Mouse (Mus musculus) midbrain, postnatal 0 days (tissue): Measurements from ENCODE around the gene Adamts20. TPM values are rescaled to one million over a fixed set of nuclear protein-coding genes. Genes with fewer than 3 reads are reported as not detected.

Experiments
- ATAC-seq: fragments of 200-750 bp; cut with Nextera tagmentation; 2 replicates; pipeline ENCODE4 v1.8.0; 2017; ENCODE audit warnings: moderate number of reproducible peaks, mild to moderate bottlenecking, moderate TSS enrichment, moderate library complexity; ENCODE audit not compliant: low FRiP score
- DNase-seq: peaks from one replicate; pipeline ENCODE4 v3.0.0-alpha.2; 2015; ENCODE audit warnings: low spot score
- H3K27ac ChIP-seq: fragments of 300-500 bp; sonication (generic); 2 replicates; pipeline ENCODE4 v1.5.1; 2014; ENCODE audit warnings: low read depth, mild to moderate bottlenecking, low read length, mixed read lengths
- H3K27me3 ChIP-seq: fragments of 300-500 bp; sonication (generic); 2 replicates; pipeline ENCODE4 v1.6.1; 2014; ENCODE audit warnings: low read length, control low read depth, mixed read lengths; ENCODE audit not compliant: insufficient read depth
- H3K36me3 ChIP-seq: fragments of 300-500 bp; sonication (generic); 2 replicates; pipeline ENCODE4 v1.6.1; 2014; ENCODE audit warnings: low read length, control low read depth, mixed read lengths; ENCODE audit not compliant: insufficient read depth
- H3K4me1 ChIP-seq: fragments of 300-500 bp; sonication (generic); 2 replicates; pipeline ENCODE4 v1.6.1; 2014; ENCODE audit warnings: mild to moderate bottlenecking, control low read depth, antibody characterized with exemption, low read length, mixed read lengths; ENCODE audit not compliant: insufficient read depth
- H3K4me2 ChIP-seq: fragments of 300-500 bp; sonication (generic); 2 replicates; pipeline ENCODE4 v1.6.1; 2014; ENCODE audit warnings: low read depth, mild to moderate bottlenecking, low read length, mixed read lengths; ENCODE audit not compliant: poor library complexity, severe bottlenecking
- H3K4me3 ChIP-seq: fragments of 300-500 bp; sonication (generic); 2 replicates; pipeline ENCODE4 v1.5.1; 2014; ENCODE audit warnings: low read depth, mild to moderate bottlenecking, low read length, moderate library complexity
- H3K9ac ChIP-seq: fragments of 300-500 bp; sonication (generic); replicated peaks from 2 replicates; pipeline ENCODE4 v1.6.1; 2014; ENCODE audit warnings: mild to moderate bottlenecking, low read length, moderate library complexity, mixed read lengths; ENCODE audit not compliant: poor library complexity, severe bottlenecking
- H3K9me3 ChIP-seq: fragments of 300-500 bp; sonication (generic); 2 replicates; pipeline ENCODE4 v1.6.1; 2016; ENCODE audit warnings: low read length, control low read depth
- CTCF ChIP-seq: IDR thresholded peaks from 2 replicates; pipeline ENCODE4 v1.5.1; 2016; ENCODE audit warnings: antibody characterized with exemption, mild to moderate bottlenecking
- WGBS: fragments of 180-500 bp; shearing (Covaris S2); extraction: QIAGEN DNeasy Blood & Tissue Kit; methylation state at CpG from one replicate; pipeline ENCODE4 v1.1.7; 2014; 5-methylcytosine and 5-hydroxymethylcytosine counted together
- polyA plus RNA-seq: library from polyadenylated mRNA; unstranded; fragments of >200 nt; fragmentation: Nextera tagmentation; extraction: Ambion mirVana; gene quantifications from 2 replicates; pipeline ENCODE4 v1.2.1, GENCODE M21; 2015
- total RNA-seq: library from RNA; depleted of rRNA; stranded (reverse); fragments of >200 nt; gene quantifications from 2 replicates; pipeline ENCODE4 v1.2.3, GENCODE M21; 2014

Gene Adamts20
- total and polyA plus RNA-seq, 2 experiments from 2014 or later: 3.0 to 5.8 TPM

DNA sequence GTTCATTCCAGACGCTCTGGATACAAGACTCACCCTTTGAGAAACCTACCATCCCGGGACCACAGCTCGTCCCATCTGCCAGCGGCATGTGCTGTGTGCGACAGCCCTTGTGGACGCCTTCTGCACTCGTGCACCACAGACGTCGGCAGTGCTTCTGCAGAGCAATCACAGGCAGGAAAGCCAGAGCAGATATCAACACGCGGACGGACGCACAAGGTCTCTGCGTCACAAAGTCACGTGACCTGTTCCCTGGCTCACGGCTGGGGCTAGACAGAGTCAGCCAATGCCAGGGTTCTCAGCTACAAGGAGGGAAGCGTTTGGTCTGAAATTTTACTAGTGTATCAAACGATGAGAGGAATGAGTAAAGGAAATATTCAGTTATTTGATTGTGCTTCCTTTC is 116.2 kb downstream of the Adamts20 start:
- DNase-seq (no peak), ATAC-seq (no peak)
- H3K27ac ChIP-seq: no peak overlapping the region
- no peak for TF ChIP-seq CTCF
- H3K4me1 ChIP-seq: no peaks in the 10 kb centered on the region
- no peak overlapping the region for H3K4me2 ChIP-seq
- no peak overlapping the region for H3K9ac ChIP-seq
- 93% methylated on average over 18 of the region's 18 CpGs for WGBS
- H3K36me3 ChIP-seq: no peaks in the 10 kb centered on the region
- no peak overlapping the region for H3K4me3 ChIP-seq
- H3K27me3 ChIP-seq: no peaks in the 10 kb centered on the region
- H3K9me3 ChIP-seq: no peaks in the 10 kb centered on the region

DNA sequence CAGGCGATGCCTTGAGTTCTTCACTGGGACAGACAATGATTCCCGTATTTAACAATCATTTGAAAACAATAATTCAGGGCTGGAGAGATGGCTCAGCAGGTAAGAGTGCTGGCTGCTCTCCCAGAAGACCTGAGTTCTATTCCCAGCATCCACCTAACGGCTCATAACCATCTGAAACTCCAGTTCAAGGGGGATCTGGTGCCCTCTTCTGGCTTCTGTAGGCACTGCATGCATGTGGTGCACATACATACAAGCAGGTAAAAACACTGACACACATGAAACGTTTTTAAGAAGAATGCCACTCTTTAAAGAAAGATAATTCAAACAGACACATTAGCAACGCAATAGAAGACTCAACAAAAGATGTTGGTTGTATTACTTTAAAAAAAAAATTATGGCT is 120.9 kb downstream of the Adamts20 start:
- DNase-seq (no peak), ATAC-seq (no peak)
- H3K27me3 ChIP-seq: no peaks in the 10 kb centered on the region
- no peaks in the 10 kb centered on the region for H3K36me3 ChIP-seq
- WGBS: 92% methylated on average over 5 of the region's 5 CpGs
- H3K9me3 ChIP-seq: no peaks in the 10 kb centered on the region
- H3K4me3 ChIP-seq: no peak overlapping the region
- no peak overlapping the region for H3K4me2 ChIP-seq
- H3K9ac ChIP-seq: no peak overlapping the region
- TF ChIP-seq CTCF: no peak
- no peaks in the 10 kb centered on the region for H3K4me1 ChIP-seq
- no peak overlapping the region for H3K27ac ChIP-seq

DNA sequence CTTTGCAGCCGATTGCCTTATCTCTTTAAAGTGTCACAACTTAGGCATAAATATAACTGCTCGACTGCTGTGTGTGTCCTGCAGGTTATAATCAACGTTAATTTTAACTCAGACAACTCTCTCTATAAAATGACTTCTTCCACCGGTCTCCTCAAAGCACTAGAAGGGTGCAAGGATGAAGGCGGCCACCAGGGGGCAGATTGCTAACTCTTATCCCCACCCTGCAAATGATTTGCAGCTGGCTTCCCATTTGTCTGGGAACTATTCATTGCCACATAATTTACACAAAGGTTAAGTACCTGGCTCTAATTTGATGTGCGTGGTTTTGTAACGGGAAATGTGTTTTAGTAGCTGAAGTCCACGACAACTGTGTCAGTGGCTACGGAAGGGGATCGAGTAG is 122.9 kb downstream of the Adamts20 start:
- Histone ChIP-seq H3K4me3 (no peak overlapping the region), H3K9me3 (no peaks in the 10 kb centered on the region), H3K9ac (no peak overlapping the region), H3K4me1 (no peaks in the 10 kb centered on the region), H3K4me2 (no peak overlapping the region), H3K36me3 (0 out of 2 replicates have a peak, but pooled peaks cover 2% of the 10 kb centered on the region), H3K27me3 (no peaks in the 10 kb centered on the region), H3K27ac (no peak overlapping the region)
- ATAC-seq (no peak), DNase-seq (peak; percentile 46)
- 68% methylated on average over 10 of the region's 10 CpGs for WGBS
- peak; percentile 73 for TF ChIP-seq CTCF

DNA sequence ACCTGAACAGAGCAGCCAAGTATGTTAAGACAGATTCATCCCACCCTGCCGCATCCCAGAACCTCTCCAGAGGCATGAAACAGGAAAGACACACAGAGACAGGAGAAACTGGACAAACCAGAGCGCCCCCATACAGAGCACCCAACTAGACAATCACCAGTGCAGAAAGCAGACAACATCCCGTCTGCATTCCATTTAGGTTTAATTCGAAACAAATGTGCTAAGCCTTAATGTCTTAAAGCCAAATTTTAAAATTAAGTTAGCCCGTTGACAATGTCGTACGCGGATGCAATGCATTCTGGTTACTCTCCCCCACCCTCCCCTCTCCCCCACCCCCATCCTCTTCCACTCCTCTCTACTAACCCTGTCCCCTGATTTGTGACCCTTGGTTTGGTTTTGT is 126.2 kb downstream of the Adamts20 start:
- no peak for TF ChIP-seq CTCF
- no peak overlapping the region for H3K27ac ChIP-seq
- no peaks in the 10 kb centered on the region for H3K9me3 ChIP-seq
- DNase-seq (no peak), ATAC-seq (no peak)
- H3K4me1 ChIP-seq: no peaks in the 10 kb centered on the region
- no peak overlapping the region for H3K4me2 ChIP-seq
- no peak overlapping the region for H3K9ac ChIP-seq
- 94% methylated on average over 8 of the region's 8 CpGs for WGBS
- H3K36me3 ChIP-seq: 0 out of 2 replicates have a peak, but pooled peaks cover 2% of the 10 kb centered on the region
- H3K4me3 ChIP-seq: no peak overlapping the region
- no peaks in the 10 kb centered on the region for H3K27me3 ChIP-seq

DNA sequence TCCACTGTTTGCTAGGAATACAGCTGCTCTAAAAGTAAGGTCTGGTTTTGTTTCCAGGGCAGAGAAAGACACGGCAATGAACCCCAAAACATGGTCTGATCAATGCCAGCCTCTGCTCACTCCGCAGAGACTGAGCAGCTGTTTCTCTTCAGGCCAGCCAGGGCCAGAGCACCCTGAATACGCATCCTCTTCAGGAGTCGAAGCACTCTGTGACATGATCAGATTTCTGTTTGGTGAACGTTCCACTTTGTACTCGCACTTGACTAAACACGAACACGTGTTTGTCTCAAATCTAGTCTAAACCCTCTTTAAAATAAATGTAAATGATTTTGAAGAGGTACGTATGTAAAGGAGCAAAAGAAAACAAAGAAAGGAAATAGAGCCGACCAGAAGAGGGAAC is 130.6 kb downstream of the Adamts20 start:
- WGBS: 63% methylated on average over 10 of the region's 10 CpGs
- H3K36me3 ChIP-seq: 0 out of 2 replicates have a peak, but pooled peaks cover 5% of the 10 kb centered on the region

DNA sequence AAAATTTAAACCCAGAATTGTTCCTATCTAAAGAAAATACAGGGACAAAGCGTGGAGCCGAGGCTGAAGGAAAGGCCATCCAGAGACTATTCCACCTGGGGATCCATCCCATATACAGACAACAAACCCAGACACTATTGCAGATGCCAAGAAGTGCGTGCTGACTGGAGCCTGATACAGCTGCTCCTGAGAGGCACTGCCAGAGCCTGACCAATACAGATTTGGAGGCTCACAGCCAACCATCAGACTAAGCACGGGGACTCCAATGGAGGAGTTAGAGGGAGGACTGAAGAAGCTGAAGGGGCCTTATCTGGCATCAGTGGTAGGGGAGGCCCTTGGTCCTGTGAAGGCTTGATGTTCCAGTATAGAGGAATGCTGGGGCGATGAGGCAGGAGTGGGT is 138.6 kb downstream of the Adamts20 start:
- TF ChIP-seq CTCF: no peak
- H3K9me3 ChIP-seq: no peaks in the 10 kb centered on the region
- no peak for DNase-seq
- no peaks in the 10 kb centered on the region for H3K27me3 ChIP-seq
- no peak overlapping the region for H3K27ac ChIP-seq
- no peak for ATAC-seq
- H3K9ac ChIP-seq: no peak overlapping the region
- 0 out of 2 replicates have a peak, but pooled peaks cover 2% of the 10 kb centered on the region for H3K36me3 ChIP-seq
- H3K4me3 ChIP-seq: no peak overlapping the region
- H3K4me2 ChIP-seq: no peak overlapping the region
- WGBS: 85% methylated on average over 5 of the region's 5 CpGs
- H3K4me1 ChIP-seq: no peaks in the 10 kb centered on the region; the same call in 1 of the 2 replicates

More for the DNA sequence above, 130.6 kb downstream of the Adamts20 start:
- Histone ChIP-seq H3K4me1 (no peaks in the 10 kb centered on the region), H3K9ac (no peak overlapping the region), H3K4me3 (no peak overlapping the region), H3K27ac (no peak overlapping the region), H3K4me2 (no peak overlapping the region), H3K27me3 (no peaks in the 10 kb centered on the region), H3K9me3 (no peaks in the 10 kb centered on the region)
- ATAC-seq (no peak), DNase-seq (no peak)
- no peak for TF ChIP-seq CTCF
